Mouse (Mus musculus) embryonic fibroblast, embryonic 13.5 days (primary cell): ENCODE results near the gene Cryzl1.

Experiments used
- CTCF ChIP-seq: IDR thresholded peaks from 2 replicates; pipeline ENCODE4 v1.5.1; 2011; ENCODE audit warnings: mild to moderate bottlenecking, control low read depth, low read length, moderate library complexity, borderline replicate concordance; ENCODE audit not compliant: insufficient read depth
- POLR2A ChIP-seq: IDR thresholded peaks from 2 replicates; pipeline ENCODE4 v1.6.1; 2011; ENCODE audit warnings: low read depth, mild to moderate bottlenecking, control low read depth, low read length, moderate library complexity

GRCm38 (mm10) chr16:91689791-91690190 is 39.0 kb downstream of the Cryzl1 start:
- TF ChIP-seq CTCF (no peak), POLR2A (no peak)
